Mouse (Mus musculus) mesoderm, embryonic 11.5 days (tissue): Measurements from ENCODE around the gene Ric8a.
"Not testable (repeated sequence)": the region's sequence is repeated elsewhere in the genome, so short reads cannot be mapped to it uniquely, and the experiment has no call there.

Experiments
- DNase-seq: peaks from one replicate; pipeline ENCODE4 v3.0.0-alpha.2; 2012; ENCODE audit warnings: low read depth, low spot score

Ric8a gene

GRCm38 (mm10) chr7:140890636-140891035 lies 33.9 kb downstream of the Ric8a start:
- DNase-seq, result not testable (repeated sequence)

DNA sequence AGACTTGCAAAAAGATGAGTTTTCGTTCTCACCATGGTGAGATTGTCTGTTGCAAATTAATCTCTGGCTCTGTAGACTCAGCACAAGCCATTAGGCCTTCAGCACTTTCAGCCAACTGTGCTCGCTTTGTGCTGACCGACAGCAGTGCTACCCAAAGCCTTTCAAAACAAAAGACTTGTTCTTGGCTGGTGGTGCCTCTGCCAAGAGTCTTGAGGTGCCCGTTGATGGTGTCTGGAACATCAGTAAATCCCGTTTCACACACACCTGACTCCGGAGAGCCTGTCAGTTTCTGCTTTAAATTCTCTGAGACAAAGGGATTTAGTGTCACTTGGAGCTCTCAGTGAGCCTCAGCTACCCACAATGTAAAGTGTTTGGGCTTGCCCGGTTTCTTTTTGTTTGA lies 37.3 kb downstream of the Ric8a start:
- DNase-seq, result no peak

DNA sequence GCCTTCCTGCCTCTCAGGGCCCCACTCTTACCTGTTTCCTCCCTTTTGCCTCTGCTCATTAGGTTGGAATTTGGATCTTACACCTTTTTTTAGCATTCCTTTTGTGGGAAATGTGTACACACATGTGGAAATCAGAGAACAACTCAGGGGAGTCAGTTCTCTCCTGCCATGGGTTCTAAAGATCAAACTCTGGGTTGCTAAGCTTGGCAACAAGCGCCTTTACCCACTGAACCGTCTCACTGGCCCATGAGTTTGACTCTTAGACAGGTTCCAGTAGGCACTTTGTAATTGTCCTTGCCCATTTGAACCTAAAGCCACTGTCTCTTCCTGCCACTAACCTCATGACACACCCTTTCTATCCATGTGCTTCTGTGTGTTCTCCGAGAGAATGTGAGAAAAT lies 37.9 kb downstream of the Ric8a start:
- DNase-seq, result no peak

DNA sequence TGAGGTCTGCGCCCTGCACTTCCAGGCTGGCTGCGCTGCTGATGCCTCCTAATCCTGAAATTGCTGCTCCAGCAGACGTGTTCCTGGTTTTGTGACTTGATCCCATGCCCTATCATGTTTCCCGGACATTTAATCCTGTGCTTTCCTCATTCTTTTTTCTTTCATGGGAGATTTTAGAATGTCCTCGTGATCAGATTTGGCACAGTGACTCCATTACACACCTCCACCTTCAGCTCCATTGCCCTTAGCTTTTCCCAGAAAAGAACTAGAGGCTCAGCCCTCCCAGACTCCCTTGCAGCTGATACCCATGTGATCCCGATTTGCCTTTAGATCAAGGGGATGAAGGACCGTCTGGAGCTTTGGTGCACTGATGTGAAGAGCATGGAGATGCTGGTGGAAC lies 41.1 kb downstream of the Ric8a start:
- no peak for DNase-seq

GRCm38 (mm10) chr7:140899121-140899520 lies 42.4 kb downstream of the Ric8a start:
- no peak for DNase-seq

DNA sequence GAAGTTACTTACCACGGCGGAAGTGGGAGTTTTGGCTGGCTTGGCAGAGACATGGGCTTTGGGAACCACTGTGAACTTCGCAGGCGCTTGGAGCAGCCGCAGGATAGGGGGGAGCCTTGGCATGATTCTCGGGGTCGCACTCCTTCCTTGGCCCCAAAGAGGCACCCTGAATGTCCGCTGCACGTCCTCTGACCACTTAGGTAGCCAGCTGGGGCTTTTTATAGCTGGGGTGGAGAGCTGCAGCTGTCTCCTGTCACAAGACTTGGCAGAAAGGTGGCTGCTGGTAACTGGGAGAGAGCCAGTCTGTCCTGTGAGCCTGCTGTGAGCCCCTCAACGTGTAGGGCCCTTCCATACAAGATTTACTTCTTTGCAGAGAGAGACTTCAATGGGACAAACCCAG lies 43.5 kb downstream of the Ric8a start, which contains the start of gene Cox8b:
Gene Cox8b, minus strand, starts transcription at position 227 of the 400 bp plus-strand sequence.
- DNase-seq, result no peak

GRCm38 (mm10) chr7:140902036-140902875 lies 45.5 kb downstream of the Ric8a start:
- DNase-seq, result no peak

- peak; percentile 85 for DNase-seq
Measured at GRCm38 (mm10) chr7:140903212-140903611, 46.5 kb downstream of the Ric8a start.

DNA sequence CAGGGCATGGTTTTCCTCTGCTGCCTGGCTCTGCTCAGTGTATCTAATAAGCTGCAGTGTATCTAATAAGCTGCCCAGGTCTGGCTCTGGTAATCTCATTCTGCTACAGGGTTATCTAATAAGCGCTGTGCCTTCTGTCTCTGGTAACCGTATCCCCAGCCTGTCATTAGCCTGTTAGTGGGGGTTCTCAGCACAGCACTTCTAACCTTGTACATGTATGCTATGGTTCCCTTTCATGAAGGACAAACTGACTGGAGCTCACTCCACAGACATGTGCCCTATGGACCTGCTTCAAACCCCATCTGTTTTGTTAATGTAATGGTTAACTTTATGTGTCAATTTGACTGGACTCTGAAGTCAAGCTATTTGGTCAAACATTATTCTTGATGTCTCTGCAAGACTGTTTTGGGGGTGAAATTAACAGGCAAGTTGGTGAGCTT lies 48.9 kb downstream of the Ric8a start:
- DNase-seq, result no peak

DNA sequence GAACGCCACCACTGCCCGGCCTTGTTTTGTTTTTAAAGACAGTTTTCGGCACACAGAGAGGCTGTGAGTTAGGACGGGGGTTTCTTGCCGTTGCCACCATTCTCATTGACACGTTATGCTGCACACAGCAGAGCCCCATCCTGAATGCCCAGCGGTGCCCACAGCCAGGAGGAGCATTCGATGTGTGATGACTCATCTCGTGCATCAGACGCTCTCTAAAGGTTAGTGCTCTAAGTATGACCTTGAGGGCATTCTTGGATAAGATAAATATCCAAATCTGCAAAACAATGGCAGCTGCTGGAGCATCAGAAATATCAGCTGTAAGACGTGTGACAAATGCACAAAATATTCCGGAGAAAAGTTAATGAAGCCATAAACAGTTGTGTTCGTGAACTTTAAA lies 50.4 kb downstream of the Ric8a start:
- no peak for DNase-seq

DNA sequence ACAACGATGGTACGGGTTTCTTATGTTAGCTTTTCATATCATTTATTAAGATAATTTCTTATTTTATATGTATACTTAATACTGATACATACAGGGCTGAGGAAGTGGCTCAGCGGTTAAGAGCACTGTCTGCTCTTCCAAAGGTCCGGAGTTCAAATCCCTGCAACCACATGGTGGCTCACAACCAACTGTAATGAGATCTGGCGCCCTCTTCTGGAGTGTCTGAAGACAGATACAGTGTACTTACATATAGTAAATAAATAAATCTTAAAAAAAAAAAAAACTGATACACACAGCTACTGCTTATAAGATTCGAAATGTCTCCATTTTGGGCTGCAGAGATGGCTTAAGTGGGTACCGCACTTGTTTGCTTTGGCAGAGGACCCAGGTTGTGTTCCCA lies 50.9 kb downstream of the Ric8a start:
- DNase-seq, result no peak

- DNase-seq, result no peak
Measured at GRCm38 (mm10) chr7:140908181-140908580, 51.4 kb downstream of the Ric8a start.

GRCm38 (mm10) chr7:140908634-140909107 lies 51.9 kb downstream of the Ric8a start:
- peak; percentile 90 for DNase-seq

DNA sequence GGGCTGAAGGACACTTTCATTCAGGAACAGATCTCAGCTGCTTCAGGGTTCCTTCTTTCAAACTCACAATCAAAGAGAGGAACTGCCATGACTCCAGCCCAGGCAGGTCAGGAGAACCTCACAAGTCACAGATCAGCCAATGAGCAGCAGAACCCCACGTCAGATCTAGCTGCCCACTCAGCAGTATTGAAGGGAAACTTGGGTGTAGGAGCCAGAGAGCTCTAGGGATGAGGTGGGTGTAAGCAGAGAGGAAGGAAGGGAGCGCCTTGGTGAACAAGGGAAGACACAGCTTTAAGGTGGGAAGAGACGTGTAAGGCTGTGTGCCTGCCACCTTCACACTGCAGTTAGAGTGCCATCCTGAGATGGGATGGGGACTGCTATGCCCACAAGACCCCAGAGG lies 55.5 kb downstream of the Ric8a start:
- no peak for DNase-seq

GRCm38 (mm10) chr7:140912846-140913482 lies 56.2 kb downstream of the Ric8a start:
- DNase-seq, result no peak
